Mouse (Mus musculus): ENCODE data around the gene Ceacam16. TPM values are rescaled to one million over a fixed set of nuclear protein-coding genes. Genes with fewer than 3 reads are reported as not detected.

Ceacam16 gene
- total RNA-seq, 2 experiments from 2014 or later: not detected

DNA sequence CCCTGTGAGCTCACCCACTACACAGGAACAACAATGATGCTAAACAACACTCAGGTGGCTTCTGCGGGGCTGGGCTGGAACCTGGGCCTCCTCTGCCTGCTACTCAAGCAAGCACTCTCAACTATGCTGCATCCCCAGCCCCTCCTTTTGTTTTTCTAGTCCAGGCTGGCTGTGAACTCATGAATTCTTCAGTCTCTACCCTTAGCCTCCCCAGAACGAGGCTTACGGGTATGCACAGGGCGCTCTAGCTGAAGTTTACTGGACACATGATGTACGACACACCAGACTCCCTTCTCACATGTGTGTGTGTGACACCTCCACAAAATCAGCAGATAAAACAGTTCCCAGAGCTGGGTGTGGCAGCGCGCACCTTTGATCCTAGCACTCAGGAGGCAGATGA lies 42.2 kb downstream of the Ceacam16 start:
- no peak for ATAC-seq (replicated peaks; ENCODE audit: low FRiP score, low TSS enrichment, poor library complexity, severe bottlenecking)

DNA sequence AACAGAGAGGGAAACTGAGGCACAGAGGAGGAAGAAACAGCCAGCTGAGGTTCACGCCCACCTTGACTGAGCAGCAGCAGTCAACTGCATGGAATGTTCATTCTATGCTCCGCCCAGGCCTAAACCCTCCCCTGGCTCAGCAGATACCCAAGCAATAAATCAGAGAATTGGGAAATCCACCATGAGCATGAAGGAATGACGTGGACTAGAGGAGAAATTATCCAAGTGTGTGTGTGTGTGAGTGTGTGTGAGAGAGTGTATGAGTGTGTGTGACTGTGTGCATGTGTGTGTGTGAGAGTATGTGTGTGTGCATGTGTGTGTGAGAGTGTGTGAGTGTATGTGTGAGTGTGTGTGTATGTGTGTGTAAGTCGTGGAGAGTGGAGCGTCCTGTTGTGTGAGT lies 42.7 kb downstream of the Ceacam16 start:
- ATAC-seq (replicated peaks; ENCODE audit: low FRiP score, low TSS enrichment, poor library complexity, severe bottlenecking): no peak

DNA sequence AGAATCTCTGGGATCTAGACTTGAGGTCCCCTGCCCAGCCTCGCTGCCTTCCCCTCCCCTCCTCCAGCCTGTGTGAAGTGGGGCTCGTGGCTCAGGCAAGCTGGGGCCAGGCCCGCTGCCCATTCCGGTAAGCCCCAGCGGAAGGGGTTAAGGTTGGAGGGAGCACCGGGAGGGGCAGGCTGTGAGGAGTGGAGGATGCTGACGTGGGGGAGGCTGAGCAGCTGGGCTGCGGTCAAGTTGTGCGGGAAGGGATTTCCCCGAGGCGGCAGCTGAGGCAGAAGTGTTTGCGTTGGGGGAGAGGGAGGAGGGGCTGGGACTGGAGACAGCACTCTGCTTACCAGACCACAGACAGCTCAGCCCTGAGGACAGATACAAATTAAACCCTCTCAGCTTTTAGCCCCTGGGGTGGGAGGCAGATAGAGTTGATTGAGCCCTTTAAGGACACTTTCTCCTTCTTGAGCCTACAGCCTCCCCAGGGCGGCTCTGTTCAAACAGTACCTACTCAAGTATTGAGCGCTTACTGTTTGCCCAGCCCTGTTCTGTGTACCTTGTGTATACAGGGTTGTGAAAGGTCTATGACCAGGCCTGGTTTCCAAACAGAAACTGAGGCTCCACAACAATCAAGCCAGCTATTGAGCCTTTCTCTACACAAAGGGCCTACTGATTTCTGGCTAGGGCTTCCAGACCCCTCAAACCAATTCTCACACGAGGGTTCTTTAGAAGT lies 43.6 kb downstream of the Ceacam16 start:
- ATAC-seq (replicated peaks; ENCODE audit: low FRiP score, low TSS enrichment, poor library complexity, severe bottlenecking): peak; percentile 38

DNA sequence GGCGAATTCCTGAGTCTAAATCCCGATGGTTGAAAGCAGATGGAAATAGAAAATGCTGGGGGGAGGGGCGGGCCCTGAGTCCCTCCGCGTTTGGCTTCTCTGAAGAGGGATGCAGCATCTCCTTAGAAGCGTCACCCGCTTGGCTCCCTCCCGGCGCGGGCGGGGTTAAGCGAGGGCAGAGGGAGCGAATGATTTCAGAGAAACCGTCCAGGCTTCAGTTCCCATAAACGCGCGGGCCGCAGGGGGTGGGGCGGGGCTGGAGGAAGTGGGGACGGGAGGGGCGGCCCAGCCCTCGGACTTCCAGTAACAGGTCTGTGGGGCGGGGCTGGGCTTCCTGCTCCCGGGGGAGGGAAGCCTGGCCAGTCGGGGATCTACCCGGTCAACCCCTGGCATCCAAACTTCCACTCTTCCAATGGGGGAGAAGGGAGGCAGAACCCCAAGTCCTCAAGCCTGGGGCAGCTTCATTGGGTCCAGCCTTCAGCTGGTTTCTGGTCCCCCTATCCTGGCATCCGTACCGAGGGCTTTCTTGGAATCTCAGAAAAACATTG lies 44.8 kb downstream of the Ceacam16 start:
- ATAC-seq (replicated peaks; ENCODE audit: low FRiP score, low TSS enrichment, poor library complexity, severe bottlenecking): peak; percentile 45

DNA sequence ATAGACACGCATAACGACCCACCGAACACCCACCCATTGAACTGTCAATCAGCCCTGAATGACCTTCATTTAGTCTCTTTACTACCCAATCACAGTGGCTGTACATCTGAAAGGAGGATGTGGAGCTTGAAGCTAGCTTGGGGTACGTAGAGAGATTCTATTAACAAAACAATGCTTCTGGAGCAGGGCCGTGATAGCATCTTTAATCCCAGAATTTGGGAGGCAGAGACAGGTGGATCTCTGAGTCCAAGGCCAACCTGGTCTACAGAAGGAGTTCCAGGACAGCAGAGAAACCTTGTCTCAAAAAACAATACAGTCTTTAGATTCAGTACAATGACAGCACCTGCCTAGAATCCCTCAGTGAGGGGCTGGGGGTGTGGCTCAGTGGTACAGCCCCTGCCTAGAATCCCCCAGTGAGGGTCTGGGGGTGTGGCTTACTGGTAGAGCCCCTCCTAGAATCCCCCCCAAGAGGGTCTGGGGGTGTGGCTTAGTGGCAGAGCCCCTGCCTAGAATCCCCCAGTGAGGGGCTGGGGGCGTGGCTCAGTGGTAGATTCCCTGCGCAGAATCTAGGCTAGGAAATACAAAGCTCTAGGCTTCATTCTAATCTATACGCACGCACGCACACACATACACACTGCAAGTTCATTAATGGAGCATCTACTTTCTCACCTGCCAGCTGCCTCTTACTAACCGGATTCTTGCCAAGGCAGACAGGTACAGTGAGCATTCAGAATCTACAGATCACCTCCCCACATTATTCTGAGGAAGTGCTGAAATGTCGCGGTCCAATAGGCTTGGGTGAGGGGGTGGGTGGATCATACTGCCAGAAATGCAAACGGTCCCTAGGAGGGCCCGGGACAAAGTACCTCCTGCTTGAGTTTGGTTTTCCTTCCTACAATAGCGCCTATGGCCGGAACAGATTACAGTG lies 45.5 kb downstream of the Ceacam16 start:
- no peak for ATAC-seq (replicated peaks; ENCODE audit: low FRiP score, low TSS enrichment, poor library complexity, severe bottlenecking)

DNA sequence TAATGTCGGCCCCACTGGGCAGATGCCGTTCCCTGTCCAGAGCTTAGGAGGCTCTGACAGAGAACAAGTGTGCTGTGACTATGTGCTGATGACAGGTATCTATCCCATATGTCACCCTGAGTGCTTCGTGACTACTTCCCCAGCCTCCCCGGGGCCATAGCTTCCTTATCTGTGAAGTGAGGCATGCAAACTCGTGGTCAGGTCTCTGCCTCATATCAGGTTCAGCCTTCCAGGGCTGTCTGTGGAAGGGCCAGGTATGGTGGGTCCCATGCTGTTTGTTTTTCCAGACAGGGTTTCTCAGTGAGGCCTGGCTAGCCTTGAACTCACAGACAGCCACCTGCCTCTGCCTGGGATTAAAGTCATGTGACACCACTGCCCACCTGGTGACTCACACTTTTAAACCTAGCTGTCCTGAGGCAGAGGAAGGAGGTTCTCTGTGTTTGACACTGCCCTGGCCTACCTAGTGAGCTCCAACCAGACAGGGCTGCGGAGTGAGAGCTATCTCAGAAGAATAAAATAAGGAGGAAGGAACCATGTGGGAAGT lies 47.4 kb downstream of the Ceacam16 start:
- ATAC-seq (replicated peaks; ENCODE audit: low FRiP score, low TSS enrichment, poor library complexity, severe bottlenecking): peak; percentile 34; the same call in 1 of the 2 replicates

DNA sequence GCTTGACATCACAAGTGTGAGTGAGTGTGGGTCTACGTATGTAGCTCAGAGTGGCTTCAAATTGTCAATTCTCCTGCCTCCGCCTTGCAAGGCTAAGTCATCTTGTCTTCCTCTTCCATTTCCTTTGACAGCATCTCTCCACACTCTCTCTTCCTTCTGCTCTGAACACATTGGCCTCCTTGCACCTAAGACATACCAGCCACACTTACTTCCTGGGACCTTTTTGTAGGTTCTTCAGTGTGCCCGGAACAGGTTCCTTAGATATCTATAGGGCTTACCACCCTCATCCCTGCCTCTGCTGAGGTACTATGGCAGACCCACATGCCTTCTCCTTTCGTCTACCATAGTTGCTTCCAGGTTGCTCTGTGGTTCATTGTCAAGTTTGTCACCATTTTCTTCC lies 47.9 kb downstream of the Ceacam16 start:
- no peak for ATAC-seq (replicated peaks; ENCODE audit: low FRiP score, low TSS enrichment, poor library complexity, severe bottlenecking)

DNA sequence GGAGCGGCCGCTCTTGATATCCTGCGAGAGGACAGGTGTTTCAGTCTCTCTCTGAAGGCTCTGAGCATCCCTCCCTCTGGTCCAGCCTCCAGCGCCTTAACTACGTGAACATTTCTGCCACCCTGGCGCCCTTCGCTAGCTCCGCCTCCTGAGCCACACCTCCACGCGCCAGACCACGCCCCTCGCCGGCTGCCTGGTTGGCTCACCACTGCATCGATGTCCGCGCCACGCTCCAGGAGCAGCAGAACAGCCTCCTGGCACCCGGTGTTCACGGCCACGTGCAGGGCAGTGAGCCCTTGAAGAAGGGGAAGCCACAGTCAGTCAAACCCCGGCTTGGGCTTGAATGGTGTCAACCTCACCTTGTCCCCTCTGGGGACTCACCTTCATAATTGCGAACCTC lies 50.0 kb downstream of the Ceacam16 start:
- no peak for ATAC-seq (replicated peaks; ENCODE audit: low FRiP score, low TSS enrichment, poor library complexity, severe bottlenecking)

DNA sequence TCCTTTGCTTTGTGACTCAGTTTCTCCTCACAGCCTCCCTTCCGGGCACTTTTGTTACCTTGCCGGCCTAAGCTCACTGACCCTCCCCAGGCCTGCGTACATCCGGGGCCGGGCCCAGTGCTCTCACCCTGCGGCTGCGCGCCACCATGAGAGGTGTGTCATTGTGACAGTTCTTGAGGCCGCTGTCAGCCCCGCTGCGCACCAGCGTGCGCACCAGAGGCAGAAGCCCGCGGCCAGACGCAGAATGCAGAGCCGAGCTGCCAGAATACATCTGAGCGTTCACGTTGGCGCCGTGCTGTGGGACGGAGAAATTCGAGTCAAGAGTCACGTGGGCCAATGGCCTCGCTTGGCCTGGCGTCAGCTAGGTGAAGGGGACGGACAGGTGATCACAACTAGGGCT lies 51.7 kb downstream of the Ceacam16 start:
- ATAC-seq (replicated peaks; ENCODE audit: low FRiP score, low TSS enrichment, poor library complexity, severe bottlenecking): no peak

DNA sequence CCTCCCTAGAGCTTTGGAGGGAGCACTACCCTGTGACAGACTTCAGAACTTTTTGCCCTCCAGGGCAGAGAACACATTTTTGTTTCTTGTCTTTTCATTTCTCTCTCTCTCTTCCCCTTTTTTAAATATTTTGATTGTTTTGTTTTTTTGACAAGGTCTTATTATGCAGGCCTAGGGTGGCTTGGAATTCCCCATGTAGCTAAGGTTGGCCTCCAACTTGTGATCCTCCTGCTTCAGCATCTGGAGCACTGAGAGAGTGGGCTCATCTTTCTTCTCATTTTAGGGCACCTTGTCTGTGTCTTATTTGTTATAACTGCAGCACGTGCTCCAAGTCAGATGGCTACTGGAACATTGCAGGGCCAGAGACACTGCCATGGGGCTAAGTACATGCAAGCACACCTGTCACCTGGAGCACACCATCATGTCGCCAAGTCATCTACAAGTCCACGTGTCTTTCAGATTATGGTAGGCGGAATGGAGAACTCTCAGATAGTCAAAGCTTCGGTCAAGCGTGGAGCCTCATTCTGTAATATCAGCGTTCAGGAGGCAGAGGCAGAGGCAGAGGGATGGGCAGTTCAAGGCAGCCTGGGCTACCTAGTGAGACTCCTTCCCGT lies 54.6 kb downstream of the Ceacam16 start:
- ATAC-seq (replicated peaks; ENCODE audit: low FRiP score, low TSS enrichment, poor library complexity, severe bottlenecking): no peak

DNA sequence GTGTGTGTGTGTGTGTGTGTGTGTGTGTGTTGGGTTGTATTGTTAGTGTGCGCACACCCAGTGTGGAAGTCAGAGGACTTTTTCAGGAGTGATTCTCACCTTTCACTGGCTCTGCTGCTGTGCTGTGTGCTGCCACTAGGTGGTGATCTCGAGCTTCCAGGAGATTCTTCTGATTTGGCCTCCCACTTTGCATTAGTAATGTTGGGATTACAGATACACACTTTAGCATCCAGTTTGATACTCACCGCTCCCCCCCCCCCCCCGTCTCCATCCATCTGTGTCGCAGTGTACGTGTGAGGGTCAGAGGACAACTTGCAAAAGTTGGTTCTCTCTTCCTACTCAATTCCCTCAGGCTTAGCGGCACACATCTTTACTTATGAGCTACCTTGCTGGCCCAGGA lies 58.1 kb downstream of the Ceacam16 start:
- ATAC-seq (replicated peaks; ENCODE audit: low FRiP score, low TSS enrichment, poor library complexity, severe bottlenecking): peak; percentile 86

Other genes with a start within 250 kb of the Ceacam16 start
- 3.8 TPM in 1 of 2 replicates, not detected in the other for gene Relb, start 231.9 kb downstream of the Ceacam16 start, total RNA-seq (2014; fragmentation: Nextera tagmentation)
- 0.47 and 0.69 TPM in 2 replicates for gene Relb, start 231.9 kb downstream of the Ceacam16 start, total RNA-seq (2017)
- gene Clptm1, start 196.3 kb downstream of the Ceacam16 start, total RNA-seq (2014; fragmentation: Nextera tagmentation): 45.9 and 70.1 TPM in 2 replicates
- gene Clptm1, start 196.3 kb downstream of the Ceacam16 start, total RNA-seq (2017): 31.1 and 37.3 TPM in 2 replicates
- gene Apoc2, start 183.4 kb downstream of the Ceacam16 start, total RNA-seq (2014; fragmentation: Nextera tagmentation): not detected in 2 replicates
- gene Apoc2, start 183.4 kb downstream of the Ceacam16 start, total RNA-seq (2017): not detected in 2 replicates
- not detected in 2 replicates for gene Gm44805, start 179.9 kb downstream of the Ceacam16 start, total RNA-seq (2014; fragmentation: Nextera tagmentation)
- not detected in 2 replicates for gene Gm44805, start 179.9 kb downstream of the Ceacam16 start, total RNA-seq (2017)
- gene Apoc4, start 179.8 kb downstream of the Ceacam16 start, total RNA-seq (2014; fragmentation: Nextera tagmentation): not detected in 2 replicates
- gene Apoc4, start 179.8 kb downstream of the Ceacam16 start, total RNA-seq (2017): not detected in 2 replicates
- 2.3 and 3.6 TPM in 2 replicates for gene Apoc1, start 168.6 kb downstream of the Ceacam16 start, total RNA-seq (2014; fragmentation: Nextera tagmentation)
- gene Apoc1, start 168.6 kb downstream of the Ceacam16 start, total RNA-seq (2017): 15.4 TPM in 1 of 2 replicates, not detected in the other
- gene Apoe, start 162.1 kb downstream of the Ceacam16 start, total RNA-seq (2014; fragmentation: Nextera tagmentation): 113 and 140 TPM in 2 replicates
- gene Apoe, start 162.1 kb downstream of the Ceacam16 start, total RNA-seq (2017): 556 and 867 TPM in 2 replicates
- gene Tomm40, start 145.9 kb downstream of the Ceacam16 start, total RNA-seq (2014; fragmentation: Nextera tagmentation): 111 and 140 TPM in 2 replicates
- gene Tomm40, start 145.9 kb downstream of the Ceacam16 start, total RNA-seq (2017): 44.6 and 64.9 TPM in 2 replicates
- 2.2 and 6.0 TPM in 2 replicates for gene Nectin2, start 110.8 kb downstream of the Ceacam16 start, total RNA-seq (2014; fragmentation: Nextera tagmentation)
- 3.9 and 12.3 TPM in 2 replicates for gene Nectin2, start 110.8 kb downstream of the Ceacam16 start, total RNA-seq (2017)
- 5.3 TPM in 1 of 2 replicates, not detected in the other for gene Bcam, start 90.3 kb downstream of the Ceacam16 start, total RNA-seq (2014; fragmentation: Nextera tagmentation)
- 0.08 TPM in 1 of 2 replicates, not detected in the other for gene Bcam, start 90.3 kb downstream of the Ceacam16 start, total RNA-seq (2017)
- not detected in 2 replicates for gene Cblc, start 64.5 kb downstream of the Ceacam16 start, total RNA-seq (2014; fragmentation: Nextera tagmentation)
- gene Cblc, start 64.5 kb downstream of the Ceacam16 start, total RNA-seq (2017): not detected in 2 replicates
- gene Bcl3, start 38.5 kb downstream of the Ceacam16 start, total RNA-seq (2014; fragmentation: Nextera tagmentation): 3.3 TPM in 1 of 2 replicates, not detected in the other
- gene Bcl3, start 38.5 kb downstream of the Ceacam16 start, total RNA-seq (2017): 0.34 TPM in 1 of 2 replicates, not detected in the other
- gene Gm19345, start 9.3 kb downstream of the Ceacam16 start, total RNA-seq (2014; fragmentation: Nextera tagmentation): not detected in 2 replicates
- not detected in 2 replicates for gene Gm19345, start 9.3 kb downstream of the Ceacam16 start, total RNA-seq (2017)
- gene Ceacam19, start 26.7 kb upstream of the Ceacam16 start, total RNA-seq (2014; fragmentation: Nextera tagmentation): not detected in 2 replicates
- not detected in 2 replicates for gene Ceacam19, start 26.7 kb upstream of the Ceacam16 start, total RNA-seq (2017)
- 1.3 and 6.4 TPM in 2 replicates for gene Pvr, start 59.9 kb upstream of the Ceacam16 start, total RNA-seq (2014; fragmentation: Nextera tagmentation)
- 0.85 and 0.91 TPM in 2 replicates for gene Pvr, start 59.9 kb upstream of the Ceacam16 start, total RNA-seq (2017)
- gene Igsf23, start 89.5 kb upstream of the Ceacam16 start, total RNA-seq (2014; fragmentation: Nextera tagmentation): not detected in 2 replicates
- 0.50 TPM in 1 of 2 replicates, not detected in the other for gene Igsf23, start 89.5 kb upstream of the Ceacam16 start, total RNA-seq (2017)
- gene Ceacam20, start 104.1 kb upstream of the Ceacam16 start, total RNA-seq (2014; fragmentation: Nextera tagmentation): not detected in 2 replicates
- not detected in 2 replicates for gene Ceacam20, start 104.1 kb upstream of the Ceacam16 start, total RNA-seq (2017)
- not detected in 2 replicates for gene Nlrp9b, start 130.2 kb upstream of the Ceacam16 start, total RNA-seq (2014; fragmentation: Nextera tagmentation)
- not detected in 2 replicates for gene Nlrp9b, start 130.2 kb upstream of the Ceacam16 start, total RNA-seq (2017)
- gene Vmn1r91, start 238.4 kb upstream of the Ceacam16 start, total RNA-seq (2014; fragmentation: Nextera tagmentation): not detected in 2 replicates
- gene Vmn1r91, start 238.4 kb upstream of the Ceacam16 start, total RNA-seq (2017): not detected in 2 replicates